Mouse (Mus musculus): ENCODE data around the gene Pgm1. TPM values are rescaled to one million over a fixed set of nuclear protein-coding genes. Genes with fewer than 3 reads are reported as not detected.

Gene Pgm1
- polyA plus RNA-seq, 1 experiment from 2014 or later, result 213 TPM

- Histone ChIP-seq H3K4me1 (ENCODE audit: control insufficient read depth, low read depth, low read length) (no peaks in the 10 kb centered on the region; the same call in 1 of the 2 replicates), H3K27ac (ENCODE audit: low read length) (no peak overlapping the region), H3K4me3 (ENCODE audit: low read depth, low read length) (no peak overlapping the region), H3K36me3 (ENCODE audit: control insufficient read depth, insufficient read depth) (no peaks in the 10 kb centered on the region), H3K4me2 (ENCODE audit: low read depth, low read length) (no peak overlapping the region), H3K27me3 (ENCODE audit: control insufficient read depth, insufficient read depth, low read depth, low read length) (no peaks in the 10 kb centered on the region), H3K9ac (ENCODE audit: low read depth, low read length) (no peak overlapping the region), H3K9me3 (replicated peaks; ENCODE audit: control insufficient read depth, low read length) (no peaks in the 10 kb centered on the region)
- 64% methylated on average over 3 of the region's 3 CpGs for WGBS (ENCODE audit: insufficient replicate concordance)
- no peak for ATAC-seq (ENCODE audit: low read depth)
Observed at GRCm38 (mm10) chr4:100011563-100011962, 82.3 kb downstream of the Pgm1 start.

- ATAC-seq (ENCODE audit: low read depth), result no peak
Observed at GRCm38 (mm10) chr4:100012361-100013035, 83.3 kb downstream of the Pgm1 start.

DNA sequence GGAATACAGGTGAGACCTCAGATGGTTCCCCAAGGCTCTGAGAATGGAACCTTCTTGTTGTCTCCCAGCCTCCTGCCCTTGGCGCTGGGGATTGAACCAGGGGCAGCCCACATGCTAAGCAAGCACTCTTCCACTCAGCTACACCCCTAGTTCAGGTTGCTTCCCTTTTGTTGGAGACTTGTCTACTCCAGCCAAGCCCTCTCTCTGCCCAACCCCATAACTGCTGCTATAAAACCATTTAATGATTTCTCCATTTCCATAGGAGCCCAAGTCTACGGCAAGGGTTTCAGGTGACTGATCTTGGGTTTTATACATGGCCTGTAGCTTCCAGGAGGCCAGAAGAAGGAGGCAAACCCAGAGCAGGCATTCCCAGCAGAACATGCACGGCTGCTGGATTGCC, 98.6 kb downstream of the Pgm1 start:
- no peaks in the 10 kb centered on the region for H3K36me3 ChIP-seq (ENCODE audit: control insufficient read depth, insufficient read depth)
- no peaks in the 10 kb centered on the region for H3K27me3 ChIP-seq (ENCODE audit: control insufficient read depth, insufficient read depth, low read depth, low read length)
- no peak for ATAC-seq (ENCODE audit: low read depth)
- no peak overlapping the region for H3K4me2 ChIP-seq (ENCODE audit: low read depth, low read length)
- H3K9ac ChIP-seq (ENCODE audit: low read depth, low read length), result no peak overlapping the region
- no peaks in the 10 kb centered on the region for H3K9me3 ChIP-seq (replicated peaks; ENCODE audit: control insufficient read depth, low read length)
- H3K4me3 ChIP-seq (ENCODE audit: low read depth, low read length), result no peak overlapping the region
- no peaks in the 10 kb centered on the region for H3K4me1 ChIP-seq (ENCODE audit: control insufficient read depth, low read depth, low read length)
- WGBS (ENCODE audit: insufficient replicate concordance), result 48% methylated on average over 3 of the region's 3 CpGs
- no peak overlapping the region for H3K27ac ChIP-seq (ENCODE audit: low read length)

More at GRCm38 (mm10) chr4:100012361-100013035, 83.3 kb downstream of the Pgm1 start:
- H3K4me1 ChIP-seq (ENCODE audit: control insufficient read depth, low read depth, low read length), result no peaks in the 10 kb centered on the region; the same call in 1 of the 2 replicates
- no peak overlapping the region for H3K9ac ChIP-seq (ENCODE audit: low read depth, low read length)
- WGBS (ENCODE audit: insufficient replicate concordance), result 64% methylated on average over 8 of the region's 8 CpGs
- no peak overlapping the region for H3K4me3 ChIP-seq (ENCODE audit: low read depth, low read length)
- no peaks in the 10 kb centered on the region for H3K36me3 ChIP-seq (ENCODE audit: control insufficient read depth, insufficient read depth)
- H3K4me2 ChIP-seq (ENCODE audit: low read depth, low read length), result no peak overlapping the region
- no peaks in the 10 kb centered on the region for H3K27me3 ChIP-seq (ENCODE audit: control insufficient read depth, insufficient read depth, low read depth, low read length)
- H3K27ac ChIP-seq (ENCODE audit: low read length), result no peak overlapping the region
- no peaks in the 10 kb centered on the region for H3K9me3 ChIP-seq (replicated peaks; ENCODE audit: control insufficient read depth, low read length)

DNA sequence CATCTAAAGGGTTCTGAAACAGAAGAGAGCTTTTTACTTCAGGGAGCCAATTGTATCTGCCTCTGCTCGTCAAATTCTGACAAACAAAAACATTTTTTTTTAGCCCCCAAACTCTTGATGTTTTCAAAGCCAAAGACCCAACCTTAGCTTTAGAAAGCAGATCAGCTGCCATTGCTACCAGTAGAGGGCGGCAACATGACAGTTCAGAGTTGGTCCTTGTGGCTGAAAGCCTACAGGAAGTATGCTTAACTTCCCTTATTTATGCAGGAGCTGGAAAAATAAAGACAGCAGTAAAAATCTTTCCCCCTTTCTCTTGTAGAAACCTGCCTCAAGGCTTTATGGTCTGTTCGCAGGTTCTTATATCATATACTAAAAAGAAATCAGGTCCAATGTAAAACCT, 99.4 kb downstream of the Pgm1 start:
- no peak overlapping the region for H3K4me2 ChIP-seq (ENCODE audit: low read depth, low read length)
- H3K4me3 ChIP-seq (ENCODE audit: low read depth, low read length), result no peak overlapping the region
- H3K9ac ChIP-seq (ENCODE audit: low read depth, low read length), result no peak overlapping the region
- ATAC-seq (ENCODE audit: low read depth), result no peak
- H3K4me1 ChIP-seq (ENCODE audit: control insufficient read depth, low read depth, low read length), result no peaks in the 10 kb centered on the region
- no peak overlapping the region for H3K27ac ChIP-seq (ENCODE audit: low read length)
- 15% methylated on average over 3 of the region's 3 CpGs for WGBS (ENCODE audit: insufficient replicate concordance)
- no peaks in the 10 kb centered on the region for H3K36me3 ChIP-seq (ENCODE audit: control insufficient read depth, insufficient read depth)
- H3K9me3 ChIP-seq (replicated peaks; ENCODE audit: control insufficient read depth, low read length), result no peaks in the 10 kb centered on the region
- H3K27me3 ChIP-seq (ENCODE audit: control insufficient read depth, insufficient read depth, low read depth, low read length), result no peaks in the 10 kb centered on the region

DNA sequence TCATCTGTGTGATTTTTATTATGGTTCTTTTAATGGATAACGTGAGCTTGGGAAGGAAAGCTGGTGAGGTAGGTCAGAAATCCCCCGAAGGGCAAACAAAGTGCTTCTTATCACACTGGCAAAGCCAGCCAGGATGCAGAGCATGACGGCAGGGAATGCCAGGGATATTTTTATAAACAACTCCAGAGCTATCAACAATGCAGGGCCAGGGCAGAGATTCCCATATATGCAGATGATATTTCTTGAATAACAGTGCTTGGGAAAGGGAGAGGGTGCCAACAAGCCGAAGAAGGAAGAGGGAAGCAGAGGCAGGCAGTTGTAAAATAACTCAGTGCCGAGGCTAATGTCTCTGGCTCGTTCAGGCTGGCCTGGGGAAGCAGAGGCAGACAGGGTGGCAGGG, 102.1 kb downstream of the Pgm1 start:
- no peak for ATAC-seq (ENCODE audit: low read depth)
- WGBS (ENCODE audit: insufficient replicate concordance), result 47% methylated on average over 6 of the region's 6 CpGs

GRCm38 (mm10) chr4:100032608-100033007, 103.4 kb downstream of the Pgm1 start:
- no peak overlapping the region for H3K4me3 ChIP-seq (ENCODE audit: low read depth, low read length)
- no peaks in the 10 kb centered on the region for H3K4me1 ChIP-seq (ENCODE audit: control insufficient read depth, low read depth, low read length)
- H3K27ac ChIP-seq (ENCODE audit: low read length), result no peak overlapping the region
- H3K27me3 ChIP-seq (ENCODE audit: control insufficient read depth, insufficient read depth, low read depth, low read length), result no peaks in the 10 kb centered on the region
- no peak overlapping the region for H3K4me2 ChIP-seq (ENCODE audit: low read depth, low read length)
- 69% methylated on average over 7 of the region's 7 CpGs for whole genome bisulfite sequencing (ENCODE audit: insufficient replicate concordance)
- no peaks in the 10 kb centered on the region for H3K9me3 ChIP-seq (replicated peaks; ENCODE audit: control insufficient read depth, low read length)
- ATAC-seq (ENCODE audit: low read depth), result no peak
- no peaks in the 10 kb centered on the region for H3K36me3 ChIP-seq (ENCODE audit: control insufficient read depth, insufficient read depth)
- no peak overlapping the region for H3K9ac ChIP-seq (ENCODE audit: low read depth, low read length)

More for the DNA sequence above, 102.1 kb downstream of the Pgm1 start:
- Histone ChIP-seq H3K27ac (ENCODE audit: low read length) (no peak overlapping the region), H3K27me3 (ENCODE audit: control insufficient read depth, insufficient read depth, low read depth, low read length) (no peaks in the 10 kb centered on the region), H3K4me2 (ENCODE audit: low read depth, low read length) (no peak overlapping the region), H3K4me3 (ENCODE audit: low read depth, low read length) (no peak overlapping the region), H3K9ac (ENCODE audit: low read depth, low read length) (no peak overlapping the region), H3K9me3 (replicated peaks; ENCODE audit: control insufficient read depth, low read length) (no peaks in the 10 kb centered on the region), H3K4me1 (ENCODE audit: control insufficient read depth, low read depth, low read length) (no peaks in the 10 kb centered on the region), H3K36me3 (ENCODE audit: control insufficient read depth, insufficient read depth) (no peaks in the 10 kb centered on the region)

DNA sequence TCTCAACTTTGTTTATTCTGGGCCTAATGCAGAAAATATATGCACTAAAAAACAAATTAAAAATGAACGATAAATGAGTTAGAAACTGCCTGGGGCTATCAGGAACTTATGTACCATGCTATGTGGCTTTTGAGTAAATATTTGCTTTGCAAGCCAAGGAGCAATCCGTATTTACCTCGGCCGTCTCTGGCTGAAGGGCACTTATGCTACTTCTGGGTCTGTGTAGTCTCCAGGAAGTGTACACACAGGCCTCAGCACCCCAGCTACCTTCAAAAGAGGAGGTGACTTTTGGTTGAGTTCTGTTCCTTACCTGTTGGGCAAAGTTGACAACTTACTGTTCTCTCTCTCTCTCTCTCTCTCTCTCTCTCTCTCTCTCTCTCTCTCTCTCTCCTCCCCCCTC, 104.7 kb downstream of the Pgm1 start:
- Histone ChIP-seq H3K27ac (ENCODE audit: low read length) (no peak overlapping the region), H3K36me3 (ENCODE audit: control insufficient read depth, insufficient read depth) (no peaks in the 10 kb centered on the region), H3K9me3 (replicated peaks; ENCODE audit: control insufficient read depth, low read length) (no peaks in the 10 kb centered on the region), H3K4me1 (ENCODE audit: control insufficient read depth, low read depth, low read length) (no peaks in the 10 kb centered on the region), H3K9ac (ENCODE audit: low read depth, low read length) (no peak overlapping the region), H3K4me3 (ENCODE audit: low read depth, low read length) (no peak overlapping the region), H3K4me2 (ENCODE audit: low read depth, low read length) (no peak overlapping the region), H3K27me3 (ENCODE audit: control insufficient read depth, insufficient read depth, low read depth, low read length) (no peaks in the 10 kb centered on the region)
- ATAC-seq (ENCODE audit: low read depth), result no peak
- WGBS (ENCODE audit: insufficient replicate concordance), result 55% methylated on average over 4 of the region's 4 CpGs

DNA sequence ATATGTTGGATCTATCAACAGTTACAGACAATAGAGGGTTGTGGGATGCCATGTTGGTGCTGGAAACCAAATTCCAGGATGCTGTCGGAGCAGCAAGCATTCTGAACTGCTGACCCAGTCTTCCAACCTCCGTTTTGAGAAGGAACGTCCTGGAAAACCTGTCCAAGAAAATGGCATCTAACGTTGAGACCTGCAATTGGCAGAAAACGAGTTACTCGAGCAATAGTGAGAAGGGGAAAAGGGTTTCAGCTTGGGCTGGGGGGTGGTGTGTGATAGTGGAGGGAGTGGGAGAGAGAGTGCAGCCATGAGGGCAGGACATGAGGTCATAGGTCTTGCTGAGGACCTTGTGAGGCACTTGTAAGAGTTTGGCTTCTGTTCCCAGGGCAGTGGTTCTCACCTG, 105.8 kb downstream of the Pgm1 start:
- H3K36me3 ChIP-seq (ENCODE audit: control insufficient read depth, insufficient read depth), result no peaks in the 10 kb centered on the region
- no peak overlapping the region for H3K4me3 ChIP-seq (ENCODE audit: low read depth, low read length)
- H3K9me3 ChIP-seq (replicated peaks; ENCODE audit: control insufficient read depth, low read length), result no peaks in the 10 kb centered on the region
- H3K9ac ChIP-seq (ENCODE audit: low read depth, low read length), result no peak overlapping the region
- no peaks in the 10 kb centered on the region for H3K27me3 ChIP-seq (ENCODE audit: control insufficient read depth, insufficient read depth, low read depth, low read length)
- H3K4me1 ChIP-seq (ENCODE audit: control insufficient read depth, low read depth, low read length), result no peaks in the 10 kb centered on the region
- whole genome bisulfite sequencing (ENCODE audit: insufficient replicate concordance), result 54% methylated on average over 6 of the region's 6 CpGs
- no peak overlapping the region for H3K4me2 ChIP-seq (ENCODE audit: low read depth, low read length)
- H3K27ac ChIP-seq (ENCODE audit: low read length), result no peak overlapping the region
- ATAC-seq (ENCODE audit: low read depth), result no peak

DNA sequence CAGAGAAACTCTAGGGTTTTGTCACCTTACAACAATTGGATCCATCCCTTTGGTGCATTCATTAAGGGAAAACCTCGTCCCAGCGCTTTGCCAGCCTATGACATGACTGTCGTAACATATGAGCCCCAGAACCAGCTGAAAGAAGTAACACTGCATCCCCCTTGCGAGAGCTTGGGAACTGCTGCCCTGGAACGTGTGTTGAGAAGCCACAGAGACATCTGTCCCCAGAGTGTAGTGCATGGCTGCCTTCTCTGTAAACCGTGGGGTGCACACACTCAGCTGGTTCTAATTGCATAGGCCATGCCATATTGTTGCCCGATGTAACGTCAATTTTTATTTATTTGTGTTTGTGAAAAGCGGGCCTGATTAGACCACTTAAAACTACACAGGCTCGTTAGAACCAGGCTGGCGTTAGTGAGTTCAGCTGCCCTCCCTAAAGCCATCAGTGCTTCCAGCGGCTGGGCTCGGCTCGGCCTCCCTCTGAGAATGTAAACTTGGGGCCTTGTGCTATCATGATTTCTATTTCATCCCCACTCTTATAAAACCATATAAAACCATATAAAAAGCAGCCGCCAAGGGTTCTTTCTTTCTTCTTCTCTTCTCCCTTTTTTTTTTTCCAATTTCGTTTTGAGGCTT, 106.8 kb downstream of the Pgm1 start:
- no peak for ATAC-seq (ENCODE audit: low read depth)
- no peaks in the 10 kb centered on the region for H3K36me3 ChIP-seq (ENCODE audit: control insufficient read depth, insufficient read depth)
- no peaks in the 10 kb centered on the region for H3K27me3 ChIP-seq (ENCODE audit: control insufficient read depth, insufficient read depth, low read depth, low read length)
- no peaks in the 10 kb centered on the region for H3K4me1 ChIP-seq (ENCODE audit: control insufficient read depth, low read depth, low read length)
- no peak overlapping the region for H3K4me2 ChIP-seq (ENCODE audit: low read depth, low read length)
- WGBS (ENCODE audit: insufficient replicate concordance), result 58% methylated on average over 16 of the region's 16 CpGs
- H3K9me3 ChIP-seq (replicated peaks; ENCODE audit: control insufficient read depth, low read length), result no peaks in the 10 kb centered on the region
- H3K27ac ChIP-seq (ENCODE audit: low read length), result no peak overlapping the region
- H3K4me3 ChIP-seq (ENCODE audit: low read depth, low read length), result no peak overlapping the region
- H3K9ac ChIP-seq (ENCODE audit: low read depth, low read length), result no peak overlapping the region
